Mouse (Mus musculus) CH12.LX (cell line): ENCODE measurements around the gene Alpk3. TPM values are rescaled to one million over a fixed set of nuclear protein-coding genes. Genes with fewer than 3 reads are reported as not detected.

ENCODE experiments used
- DNase-seq: peaks from one replicate; pipeline ENCODE4 v3.0.0-alpha.2; 2013; ENCODE audit errors: extremely low read depth
- H3K27ac ChIP-seq: 2 replicates; pipeline ENCODE4 v1.5.1; 2012; ENCODE audit warnings: low read depth, mild to moderate bottlenecking, control low read depth, moderate library complexity; ENCODE audit not compliant: insufficient read depth
- H3K27me3 ChIP-seq: replicated peaks from 2 replicates; pipeline ENCODE3; 2012; ENCODE audit warnings: inconsistent platforms
- H3K36me3 ChIP-seq, 2 experiments: replicated peaks in 1 of 2; 2 replicates each; pipeline versions ENCODE3 to v1.6.1; 2012; ENCODE audit warnings: inconsistent platforms in 1 of 2, low read length in 1 of 2, mild to moderate bottlenecking in 1 of 2, mixed read lengths in 1 of 2, moderate library complexity in 1 of 2; ENCODE audit not compliant: control insufficient read depth in 1 of 2, insufficient read depth in 1 of 2
- H3K4me1 ChIP-seq, 2 experiments: 2 replicates each; pipeline ENCODE4 v1.6.1; 2012; ENCODE audit warnings: inconsistent platforms in 1 of 2, moderate library complexity in 1 of 2; ENCODE audit not compliant: insufficient read depth in 2 of 2, control insufficient read depth in 1 of 2
- H3K4me2 ChIP-seq: 2 replicates; pipeline ENCODE4 v1.6.1; 2012; ENCODE audit warnings: low read depth, mild to moderate bottlenecking, control low read depth; ENCODE audit not compliant: poor library complexity, insufficient read depth, severe bottlenecking
- H3K4me3 ChIP-seq, 3 experiments: fragments of 150-350 bp in 1 of 3; sonication (generic) in 1 of 3; replicated peaks in 1 of 3; 2 replicates each; pipeline versions ENCODE3 to v1.5.1; 2011 to 2012; ENCODE audit warnings: low read depth in 2 of 3, low read length in 2 of 3, mild to moderate bottlenecking in 2 of 3, moderate library complexity in 2 of 3, control low read depth in 1 of 3, improper control_type of control experiment in 1 of 3, inconsistent platforms in 1 of 3, mixed read lengths in 1 of 3; ENCODE audit not compliant: poor library complexity in 1 of 3
- H3K79me2 ChIP-seq: replicated peaks from 2 replicates; pipeline ENCODE4 v1.6.1; 2012; ENCODE audit warnings: mild to moderate bottlenecking, moderate library complexity; ENCODE audit not compliant: control insufficient read depth, poor library complexity, insufficient read depth, severe bottlenecking; ENCODE audit errors: extremely low read depth
- H3K9ac ChIP-seq: 2 replicates; pipeline ENCODE4 v1.6.1; 2012; ENCODE audit warnings: low read depth, mild to moderate bottlenecking, control low read depth, moderate library complexity; ENCODE audit not compliant: insufficient read depth
- H3K9me3 ChIP-seq: replicated peaks from 2 replicates; pipeline ENCODE3; 2012; ENCODE audit warnings: low read length, inconsistent platforms, mixed read lengths
- BHLHE40 ChIP-seq: IDR thresholded peaks from 2 replicates; pipeline ENCODE4 v1.6.1; 2011; ENCODE audit warnings: mild to moderate bottlenecking, low read depth, low read length, improper control_type of control experiment
- CHD1 ChIP-seq: IDR thresholded peaks from 2 replicates; pipeline ENCODE4 v1.6.1; 2012; ENCODE audit warnings: low read depth, low read length, improper control_type of control experiment, inconsistent platforms
- CTCF ChIP-seq, 2 experiments: IDR thresholded peaks in 1 of 2; conservative IDR thresholded peaks in 1 of 2; 2 replicates each; pipeline ENCODE4 v1.5.1; 2011 to 2012; ENCODE audit warnings: low read depth in 2 of 2, low read length in 2 of 2, improper control_type of control experiment in 1 of 2, inconsistent platforms in 1 of 2, mild to moderate bottlenecking in 1 of 2, moderate library complexity in 1 of 2
- EP300 ChIP-seq: IDR thresholded peaks from 2 replicates; pipeline ENCODE4 v1.6.1; 2011; ENCODE audit warnings: low read length, improper control_type of control experiment
- GABPA ChIP-seq: IDR thresholded peaks from 2 replicates; pipeline ENCODE4 v1.6.1; 2012; ENCODE audit warnings: low read depth, low read length, improper control_type of control experiment, inconsistent platforms; ENCODE audit not compliant: insufficient replicate concordance
- HCFC1 ChIP-seq: IDR thresholded peaks from 2 replicates; pipeline ENCODE4 v1.6.1; 2012; ENCODE audit warnings: low read depth, mild to moderate bottlenecking, inconsistent platforms, low read length, improper control_type of control experiment
- KAT2A ChIP-seq: IDR thresholded peaks from 2 replicates; pipeline ENCODE4 v1.6.1; 2012; ENCODE audit warnings: low read length, improper control_type of control experiment, inconsistent platforms; ENCODE audit not compliant: insufficient replicate concordance
- MAZ ChIP-seq: IDR thresholded peaks from 2 replicates; pipeline ENCODE4 v1.6.1; 2012; ENCODE audit warnings: low read depth, mild to moderate bottlenecking, inconsistent platforms, low read length, improper control_type of control experiment, moderate library complexity
- MEF2A ChIP-seq: IDR thresholded peaks from 2 replicates; pipeline ENCODE4 v1.6.1; 2014; ENCODE audit warnings: low read depth, mild to moderate bottlenecking, inconsistent platforms, low read length, improper control_type of control experiment, borderline replicate concordance
- NELFE ChIP-seq: IDR thresholded peaks from 2 replicates; pipeline ENCODE4 v1.6.1; 2011; ENCODE audit warnings: low read depth, low read length, improper control_type of control experiment
- NRF1 ChIP-seq: IDR thresholded peaks from 2 replicates; pipeline ENCODE4 v1.6.1; 2014; ENCODE audit warnings: low read depth, mild to moderate bottlenecking, inconsistent platforms, low read length, improper control_type of control experiment, moderate library complexity
- POLR2AphosphoS2 ChIP-seq: IDR thresholded peaks from 2 replicates; pipeline ENCODE4 v1.6.1; 2011; ENCODE audit warnings: low read depth, low read length, improper control_type of control experiment
- SIN3A ChIP-seq: IDR thresholded peaks from 2 replicates; pipeline ENCODE4 v1.6.1; 2012; ENCODE audit warnings: low read length, improper control_type of control experiment, inconsistent platforms
- TCF12 ChIP-seq: IDR thresholded peaks from 2 replicates; pipeline ENCODE4 v1.6.1; 2014; ENCODE audit warnings: low read depth, mild to moderate bottlenecking, inconsistent platforms, low read length, improper control_type of control experiment
- USF1 ChIP-seq: IDR thresholded peaks from 2 replicates; pipeline ENCODE4 v1.6.1; 2014; ENCODE audit warnings: low read depth, mild to moderate bottlenecking, inconsistent platforms, low read length, improper control_type of control experiment
- ZC3H11A ChIP-seq: IDR thresholded peaks from 2 replicates; pipeline ENCODE4 v1.6.1; 2012; ENCODE audit warnings: low read depth, mild to moderate bottlenecking, inconsistent platforms, low read length, improper control_type of control experiment
- ZNF384 ChIP-seq: IDR thresholded peaks from 2 replicates; pipeline ENCODE4 v1.6.1; 2012; ENCODE audit warnings: low read depth, low read length, improper control_type of control experiment, inconsistent platforms
- dilution Hi-C: fragments of 300-500 bp; cut with MboI; formaldehyde crosslinking; loops from 2 replicates; pipeline ENCODE4 v1.14.3; 2020; ENCODE audit warnings: low sequenced_read_pairs; ENCODE audit not compliant: extremely low pct_unique_long_range_greater_than_20kb, extremely low pct_ligation_motif_present
- in situ Hi-C: fragments of 300-500 bp; cut with MboI; formaldehyde crosslinking; loops from 3 replicates; pipeline ENCODE4 v1.14.3; 2019; ENCODE audit warnings: low sequenced_read_pairs, low pct_ligation_motif_present, low pct_unique_long_range_greater_than_20kb, mixed read lengths
- polyA plus RNA-seq: library from polyadenylated mRNA; unstranded; fragments of >175 nt; gene quantifications from 2 replicates; pipeline ENCODE4 v1.2.1, GENCODE M21; 2012; ENCODE audit warnings: low read depth; ENCODE audit not compliant: insufficient read length
- total RNA-seq, 2 experiments: library from RNA; depleted of rRNA; stranded (reverse); fragments of 300-350 nt in 1 of 2; fragments of >200 nt in 1 of 2; gene quantifications; 2 replicates each; pipeline ENCODE4 v1.2.3; 2012 to 2014

Gene Alpk3
- total and polyA plus RNA-seq, 3 experiments = 0.13 to 1.1 (median 0.64) TPM

DNA sequence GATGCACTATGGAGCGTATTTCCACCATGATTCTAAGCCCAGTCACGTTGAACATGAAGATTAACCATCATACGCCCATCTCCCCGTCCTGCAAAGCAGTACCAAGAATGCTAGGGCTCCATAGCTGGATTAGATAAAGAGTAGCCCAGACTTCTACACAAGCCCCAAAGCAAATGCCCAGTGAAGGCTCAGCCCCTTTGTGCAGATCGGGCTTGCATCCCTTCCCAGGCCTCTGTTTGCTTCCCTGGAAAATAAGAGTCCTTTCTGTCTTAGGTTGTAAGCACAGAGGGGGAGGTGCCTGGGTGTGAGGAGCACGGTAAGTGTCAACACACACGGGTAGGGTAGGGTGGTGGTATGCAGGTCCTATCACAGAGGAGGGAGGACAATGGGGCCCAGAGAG is 95.4 kb downstream of the Alpk3 start:
- peaks cover 0 to 19% of the 10 kb centered on the region in 2 experiments; a peak in 2 of 4 replicates for H3K4me1 ChIP-seq
- no peaks in the 10 kb centered on the region for H3K27me3 ChIP-seq
- H3K9ac ChIP-seq = no peak overlapping the region
- no peaks in the 10 kb centered on the region for H3K36me3 ChIP-seq
- no peaks in the 10 kb centered on the region for H3K79me2 ChIP-seq
- in situ Hi-C loops = loop anchor here (10.0 to 25.0 kb wide), 3 partner anchors 268 to 416 kb away; no protein-coding TSS in a partner anchor
- H3K4me3 ChIP-seq = no peak overlapping the region
- no peak for TF ChIP-seq HCFC1
- TF ChIP-seq POLR2AphosphoS2 = no peak
- no peak for TF ChIP-seq USF1
- TF ChIP-seq CHD1 = no peak
- TF ChIP-seq KAT2A = no peak
- no peak for TF ChIP-seq ZNF384
- TF ChIP-seq BHLHE40 = no peak
- no peak for TF ChIP-seq EP300
- no peak for TF ChIP-seq TCF12
- no peak for TF ChIP-seq GABPA
- no peak for TF ChIP-seq CTCF (conservative IDR thresholded peaks at IDR 0.05 in 1 of 2, IDR thresholded peaks at IDR 0.05 in 1 of 2; ENCODE audit: low read depth in 2 of 2, low read length in 2 of 2)
- no peak for TF ChIP-seq ZC3H11A
- no peak for TF ChIP-seq NELFE
- no peak for TF ChIP-seq SIN3A
- no peak for TF ChIP-seq NRF1
- TF ChIP-seq, all 38 proteins: peak for 0
- dilution Hi-C loops = no loop called here
- no peak overlapping the region for H3K4me2 ChIP-seq
- H3K27ac ChIP-seq = no peak overlapping the region
- DNase-seq = no peak
- no peaks in the 10 kb centered on the region for H3K9me3 ChIP-seq

DNA sequence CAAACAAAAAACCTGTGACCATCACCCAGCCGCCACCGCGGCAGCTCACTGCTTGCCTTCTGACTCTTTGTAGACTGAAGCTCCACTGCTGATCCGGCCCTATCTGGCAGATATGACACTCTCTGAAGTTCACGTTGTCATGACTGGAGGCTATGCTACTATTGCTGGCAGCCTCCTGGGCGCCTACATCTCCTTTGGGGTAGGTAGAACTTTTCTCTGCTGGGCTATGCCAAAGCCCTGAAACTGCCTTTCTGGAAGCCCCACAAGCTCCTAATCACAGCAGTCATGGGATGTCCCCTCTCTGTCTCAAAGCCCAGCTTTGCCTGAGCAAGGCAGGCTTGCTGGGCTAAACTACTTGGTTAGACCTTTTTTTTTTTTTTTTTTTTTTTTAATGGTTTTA is 95.9 kb downstream of the Alpk3 start:
- Histone ChIP-seq H3K36me3 (no peaks in the 10 kb centered on the region), H3K4me1 (peaks cover 0 to 24% of the 10 kb centered on the region in 2 experiments; a peak in 2 of 4 replicates), H3K27me3 (no peaks in the 10 kb centered on the region), H3K79me2 (no peaks in the 10 kb centered on the region), H3K4me2 (no peak overlapping the region), H3K4me3 (no peak overlapping the region), H3K27ac (no peak overlapping the region), H3K9ac (no peak overlapping the region), H3K9me3 (no peaks in the 10 kb centered on the region)
- in situ Hi-C loops = loop anchor here (10.0 to 25.0 kb wide), 3 partner anchors 269 to 416 kb away; no protein-coding TSS in a partner anchor
- DNase-seq = no peak
- dilution Hi-C loops = no loop called here
- TF ChIP-seq ZNF384 (peak; percentile 32; the same call in 1 of the 2 replicates), MAZ (no peak), MEF2A (no peak)
